Mouse (Mus musculus) sigmoid colon, adult 10 weeks (tissue): ENCODE results near the gene Gabrr1. TPM values are rescaled to one million over a fixed set of nuclear protein-coding genes. Genes with fewer than 3 reads are reported as not detected.

Experiments used
- polyA plus RNA-seq: library from polyadenylated mRNA; stranded (reverse); fragments of 350-450 nt; fragmentation: Illumina TruSeq; extraction: RNeasy Lipid Tissue Mini Kit (QIAGEN cat#74804); gene quantifications from one replicate; pipeline ENCODE4 v1.2.3, GENCODE M21; 2014; ENCODE audit warnings: low read depth, low replicate concordance

The Gabrr1 gene
- not detected for polyA plus RNA-seq

DNA sequence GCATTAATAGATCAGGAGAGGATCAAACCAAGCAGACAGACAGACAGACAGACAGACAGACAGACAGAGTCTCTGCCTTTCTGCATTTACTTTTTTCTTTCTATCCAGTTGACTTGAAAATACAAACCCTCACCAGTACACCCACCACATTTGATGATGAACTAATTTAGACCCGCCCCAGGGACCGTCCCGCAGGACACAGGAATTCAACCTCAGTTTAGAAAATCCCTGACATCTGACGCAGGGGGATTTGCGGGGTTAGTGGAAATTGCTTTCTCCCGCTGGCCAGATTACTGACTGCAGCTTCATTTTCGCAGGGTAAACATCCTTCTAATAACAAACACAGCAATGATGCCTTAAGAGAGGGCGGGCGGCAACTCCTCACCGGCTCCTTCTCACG, at the start of gene Gabrr1:
TSS of gene Gabrr1 (plus strand) at position 301 of the 400 bp plus-strand sequence.

DNA sequence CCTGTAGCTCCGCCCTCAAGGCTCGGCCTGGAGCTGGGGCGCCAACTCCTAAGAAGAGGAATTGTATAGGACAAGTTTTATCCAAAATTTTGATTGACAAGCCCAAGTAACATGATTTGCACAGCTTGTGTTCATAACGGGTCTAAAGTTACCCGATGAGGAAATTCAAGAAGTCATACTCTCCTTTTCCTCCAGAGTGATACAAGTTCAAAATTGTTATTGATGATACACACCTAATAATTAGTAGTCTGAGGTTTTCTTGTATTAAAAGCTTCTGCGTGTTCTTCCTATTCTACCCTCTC, 57.4 kb downstream of the Gabrr1 start, which contains the start of gene Pm20d2:
TSS of gene Pm20d2 (minus strand) at position 3 of the 302 bp plus-strand sequence.

DNA sequence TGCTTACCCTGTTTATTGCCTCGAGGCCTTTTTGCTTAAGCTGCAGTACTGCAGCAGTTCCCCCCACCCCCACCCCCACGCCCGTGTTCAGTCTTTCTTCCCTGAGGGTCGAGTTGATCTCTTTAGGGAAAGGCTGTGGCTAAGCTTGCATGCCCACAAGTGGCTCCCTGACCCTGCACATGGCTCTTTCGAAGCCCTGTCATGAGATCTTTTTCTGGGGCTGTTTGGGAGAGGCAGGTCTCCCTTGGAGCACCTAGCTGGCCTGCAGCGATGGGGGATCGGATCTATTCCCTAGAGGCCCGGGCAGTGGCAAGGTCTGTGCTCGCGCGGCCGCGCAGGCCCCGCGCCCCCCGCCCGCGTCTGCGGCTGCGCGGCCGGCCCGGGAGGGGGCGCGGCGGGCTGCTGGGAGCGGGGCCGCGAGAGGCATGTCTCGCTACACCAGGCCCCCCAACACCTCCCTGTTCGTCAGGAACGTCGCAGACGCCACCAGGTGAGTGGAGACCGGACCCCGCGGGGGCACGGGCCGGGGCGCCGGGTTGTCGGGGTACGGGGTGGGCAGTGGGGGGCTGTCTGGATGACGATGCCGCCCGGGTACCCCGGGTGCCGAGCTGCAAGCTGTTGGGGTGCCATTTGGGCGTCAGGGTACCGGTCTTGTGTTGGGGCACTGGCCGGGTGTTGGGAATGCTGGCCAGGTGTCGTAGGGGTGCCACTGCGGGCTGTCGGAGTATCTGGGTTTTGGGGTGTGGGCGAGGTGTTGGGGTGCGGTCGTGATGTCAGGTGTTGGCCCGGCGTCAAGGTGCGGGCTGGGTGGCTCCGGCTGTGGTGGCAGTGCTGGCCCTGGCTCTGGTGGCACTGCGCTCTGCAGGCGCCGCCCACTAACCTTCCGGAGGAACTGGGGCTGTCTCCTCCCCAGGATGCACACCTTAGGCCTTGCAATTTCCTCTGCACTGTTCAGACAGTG, 76.8 kb downstream of the Gabrr1 start, which contains the start of gene Srsf12:
TSS of gene Srsf12 (plus strand) at position 111 of the 961 bp plus-strand sequence.

Other genes with a start within 250 kb of the Gabrr1 start
- gene Ankrd6, start 181.7 kb upstream of the Gabrr1 start, polyA plus RNA-seq: 2.7 TPM
- gene Rragd, start 149.5 kb upstream of the Gabrr1 start, polyA plus RNA-seq: 2.5 TPM
- 103 TPM for gene Ube2j1, start 101.1 kb upstream of the Gabrr1 start, polyA plus RNA-seq
- 0.22 TPM for gene Gabrr2, start 69.5 kb upstream of the Gabrr1 start, polyA plus RNA-seq
- 1.8 TPM for gene Pm20d2, start 57.2 kb downstream of the Gabrr1 start, polyA plus RNA-seq
- gene Srsf12, start 76.5 kb downstream of the Gabrr1 start, polyA plus RNA-seq: 1.0 TPM
- gene Pnrc1, start 157.6 kb downstream of the Gabrr1 start, polyA plus RNA-seq: 236 TPM
- gene Rngtt, start 177.8 kb downstream of the Gabrr1 start, polyA plus RNA-seq: 47.1 TPM